Mouse (Mus musculus): ENCODE measurements around the gene Abca8b. TPM values are rescaled to one million over a fixed set of nuclear protein-coding genes. Genes with fewer than 3 reads are reported as not detected.
"Not testable (repeated sequence)": the region's sequence is repeated elsewhere in the genome, so short reads cannot be mapped to it uniquely, and the experiment has no call there.

Gene Abca8b
- polyA plus RNA-seq (2016; fragmentation: Nextera tagmentation; extraction: Ambion mirVana) = 1.7 and 2.3 TPM in 2 replicates

DNA sequence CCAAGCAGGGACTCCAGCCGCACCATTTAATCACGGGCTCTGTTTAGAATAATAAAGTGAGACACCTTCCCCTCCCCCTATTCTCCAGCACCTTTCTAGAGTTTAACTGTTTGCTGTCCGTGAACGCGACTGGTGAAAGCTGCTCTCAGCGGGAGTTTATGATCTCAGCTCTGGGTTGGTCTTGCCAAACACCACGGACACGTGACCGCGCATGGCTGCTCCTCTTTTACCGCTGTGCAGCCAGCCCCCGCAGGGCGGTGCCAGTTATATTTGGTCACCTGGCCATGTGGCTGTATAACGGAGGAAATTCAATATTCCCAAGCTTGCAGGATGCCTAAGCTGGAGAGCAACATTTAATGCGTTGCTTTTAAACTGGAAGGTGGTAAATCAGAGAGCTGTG, at the start of gene Abca8b:
Gene Abca8b (minus strand): TSS at position 222 of the 400 bp plus-strand sequence.
- WGBS = under 1% methylated on average over 15 of the region's 15 CpGs
- H3K9ac ChIP-seq (replicated peaks) = no peak within 1 kb of the TSS
- peak within 1 kb of the TSS; percentile 71 for H3K27ac ChIP-seq

GRCm38 (mm10) chr11:110037795-110038194, 42.1 kb upstream of the Abca8b start:
- no peak overlapping the region for H3K9ac ChIP-seq (replicated peaks)
- no peaks in the 10 kb centered on the region for H3K9me3 ChIP-seq
- ATAC-seq (ENCODE audit: insufficient number of reproducible peaks, insufficient read depth, low FRiP score, low TSS enrichment, low read depth) = no peak
- H3K4me1 ChIP-seq (replicated peaks) = no peaks in the 10 kb centered on the region
- no peak overlapping the region for H3K4me2 ChIP-seq
- no peak overlapping the region for H3K4me3 ChIP-seq (replicated peaks)
- H3K27ac ChIP-seq = no peak overlapping the region
- no peaks in the 10 kb centered on the region for H3K36me3 ChIP-seq
- 95% methylated on average over 2 of the region's 2 CpGs for WGBS
- H3K27me3 ChIP-seq = no peaks in the 10 kb centered on the region

More for the DNA sequence above, at the start of gene Abca8b:
- peak within 1 kb of the TSS; percentile 38 for H3K4me3 ChIP-seq (replicated peaks)
- peaks cover 14% of the 10 kb centered on the region for H3K4me1 ChIP-seq (replicated peaks)
- no peaks in the 10 kb centered on the region for H3K36me3 ChIP-seq
- H3K4me2 ChIP-seq = peak within 1 kb of the TSS; percentile 61
- no peaks in the 10 kb centered on the region for H3K9me3 ChIP-seq
- ATAC-seq (ENCODE audit: insufficient number of reproducible peaks, insufficient read depth, low FRiP score, low TSS enrichment, low read depth) = peak; percentile 94
- H3K27me3 ChIP-seq = no peaks in the 10 kb centered on the region

GRCm38 (mm10) chr11:110028913-110029695, 33.5 kb upstream of the Abca8b start:
- Histone ChIP-seq H3K4me2 (no peak overlapping the region), H3K4me3 (replicated peaks) (no peak overlapping the region), H3K9ac (replicated peaks) (no peak overlapping the region), H3K27me3 (no peaks in the 10 kb centered on the region), H3K36me3 (no peaks in the 10 kb centered on the region), H3K27ac (no peak overlapping the region), H3K4me1 (replicated peaks) (no peaks in the 10 kb centered on the region), H3K9me3 (no peaks in the 10 kb centered on the region)
- whole genome bisulfite sequencing = 38% methylated on average over 7 of the region's 7 CpGs
- no peak; the same call in 1 of the 2 replicates for ATAC-seq (ENCODE audit: insufficient number of reproducible peaks, insufficient read depth, low FRiP score, low TSS enrichment, low read depth)

DNA sequence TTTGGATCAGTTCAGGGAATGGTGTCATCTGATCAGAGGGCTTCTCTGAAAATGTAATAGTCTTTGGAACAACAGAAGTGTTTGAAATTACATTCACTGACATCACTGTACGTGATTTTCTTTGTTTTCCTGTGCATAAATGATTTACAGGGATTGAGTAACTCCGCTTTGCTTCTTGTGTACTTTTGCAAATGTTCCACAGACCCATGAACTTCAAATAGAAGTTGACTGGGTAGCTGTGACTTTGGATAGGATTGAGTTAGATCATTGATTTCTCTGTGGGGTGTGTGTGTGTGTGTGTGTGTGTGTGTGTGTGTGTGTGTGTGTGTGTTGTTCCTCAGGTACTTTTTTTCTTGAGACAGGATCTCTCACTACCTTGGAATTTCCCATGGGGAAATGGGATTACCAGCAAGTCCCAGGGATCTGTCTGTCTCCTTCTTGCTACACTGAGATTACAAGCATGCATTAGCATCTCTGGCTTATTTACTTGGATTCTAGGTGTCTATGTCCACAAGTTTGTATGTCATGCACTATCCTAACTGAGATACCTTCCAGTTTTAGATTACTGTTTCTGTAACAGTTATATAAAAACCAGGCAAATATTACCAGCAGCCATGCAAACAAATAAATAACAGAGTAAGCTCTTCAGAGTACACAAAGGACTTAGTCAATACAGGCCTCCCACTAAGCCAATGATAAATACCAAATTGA, 15.3 kb upstream of the Abca8b start:
- Histone ChIP-seq H3K36me3 (no peaks in the 10 kb centered on the region), H3K4me3 (replicated peaks) (no peak overlapping the region), H3K4me2 (no peak overlapping the region), H3K27ac (no peak overlapping the region), H3K27me3 (no peaks in the 10 kb centered on the region), H3K9ac (replicated peaks) (no peak overlapping the region), H3K9me3 (no peaks in the 10 kb centered on the region), H3K4me1 (replicated peaks) (no peaks in the 10 kb centered on the region)
- ATAC-seq (ENCODE audit: insufficient number of reproducible peaks, insufficient read depth, low FRiP score, low TSS enrichment, low read depth) = no peak
- WGBS = 75% methylated on average over 2 of the region's 2 CpGs

- peaks cover 14% of the 10 kb centered on the region for H3K4me1 ChIP-seq (replicated peaks)
- H3K4me2 ChIP-seq = peak overlapping the region; percentile 61
- H3K4me3 ChIP-seq (replicated peaks) = peak overlapping the region; percentile 38
- no peak for ATAC-seq (ENCODE audit: insufficient number of reproducible peaks, insufficient read depth, low FRiP score, low TSS enrichment, low read depth)
- peak overlapping the region; percentile 41; the same call in 1 of the 2 replicates for H3K27ac ChIP-seq
- H3K27me3 ChIP-seq = no peaks in the 10 kb centered on the region
- H3K9me3 ChIP-seq = no peaks in the 10 kb centered on the region
- H3K36me3 ChIP-seq = no peaks in the 10 kb centered on the region
- WGBS = 0% methylated on average over 3 of the region's 3 CpGs
- no peak overlapping the region for H3K9ac ChIP-seq (replicated peaks)
Observed at GRCm38 (mm10) chr11:109995013-109995412, 632 bp downstream of the Abca8b start.

- peaks cover 14% of the 10 kb centered on the region for H3K4me1 ChIP-seq (replicated peaks)
- H3K27me3 ChIP-seq = no peaks in the 10 kb centered on the region
- H3K4me3 ChIP-seq (replicated peaks) = no peak overlapping the region
- ATAC-seq (ENCODE audit: insufficient number of reproducible peaks, insufficient read depth, low FRiP score, low TSS enrichment, low read depth) = no peak
- no peak overlapping the region; the same call in 1 of the 2 replicates for H3K27ac ChIP-seq
- H3K36me3 ChIP-seq = no peaks in the 10 kb centered on the region
- H3K9ac ChIP-seq (replicated peaks) = no peak overlapping the region
- H3K4me2 ChIP-seq = no peak overlapping the region
- 43% methylated on average over 6 of the region's 6 CpGs for WGBS
- H3K9me3 ChIP-seq = no peaks in the 10 kb centered on the region
Observed at GRCm38 (mm10) chr11:109994014-109994413, 1.6 kb downstream of the Abca8b start.

DNA sequence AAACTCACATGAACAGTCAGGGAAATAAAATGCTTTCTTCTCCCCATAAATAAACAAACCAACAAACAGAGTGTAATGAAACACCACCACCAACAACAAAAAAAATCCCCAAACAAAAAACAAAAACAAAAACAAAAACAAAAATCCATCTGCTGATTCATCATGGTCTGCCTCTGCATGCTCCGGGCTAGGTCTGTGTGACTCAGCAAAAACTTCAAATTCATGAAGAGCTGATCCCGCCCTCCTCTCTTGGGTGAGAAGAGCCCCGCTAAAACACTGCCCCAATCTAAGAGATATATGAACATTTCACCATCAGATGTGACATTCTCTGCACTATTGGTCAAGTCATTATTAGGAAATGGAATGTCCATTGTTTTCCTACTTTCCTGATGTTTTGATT, 4.4 kb downstream of the Abca8b start:
- peaks cover 27% of the 10 kb centered on the region for H3K4me1 ChIP-seq (replicated peaks)
- no peak overlapping the region for H3K27ac ChIP-seq
- no peak overlapping the region for H3K9ac ChIP-seq (replicated peaks)
- 84% methylated on average over 3 of the region's 3 CpGs for WGBS
- no peak for ATAC-seq (ENCODE audit: insufficient number of reproducible peaks, insufficient read depth, low FRiP score, low TSS enrichment, low read depth)
- H3K9me3 ChIP-seq = no peaks in the 10 kb centered on the region
- H3K27me3 ChIP-seq = no peaks in the 10 kb centered on the region
- no peak overlapping the region for H3K4me3 ChIP-seq (replicated peaks)
- no peak overlapping the region for H3K4me2 ChIP-seq
- no peaks in the 10 kb centered on the region for H3K36me3 ChIP-seq

DNA sequence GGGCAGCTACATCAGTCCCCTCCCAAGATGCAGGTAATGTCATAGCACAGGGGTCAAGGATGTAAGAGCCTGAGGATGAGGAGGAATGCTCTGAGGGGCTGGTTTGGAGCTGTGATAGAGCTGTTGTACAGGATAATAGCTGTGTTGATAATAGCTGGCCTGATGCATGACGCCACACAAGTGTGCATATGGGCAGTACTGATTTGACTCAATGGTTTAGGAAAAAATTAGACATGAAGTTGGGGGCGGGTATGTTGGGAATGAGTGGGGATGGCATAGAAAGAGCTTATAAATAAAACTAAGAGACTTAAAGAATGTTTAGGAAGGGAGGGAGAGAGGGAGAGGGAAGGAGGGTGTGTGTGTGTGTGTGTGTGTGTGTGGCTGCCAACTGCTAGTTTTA, 5.4 kb downstream of the Abca8b start:
- no peaks in the 10 kb centered on the region for H3K9me3 ChIP-seq
- peaks cover 27% of the 10 kb centered on the region for H3K4me1 ChIP-seq (replicated peaks)
- no peak for ATAC-seq (ENCODE audit: insufficient number of reproducible peaks, insufficient read depth, low FRiP score, low TSS enrichment, low read depth)
- no peak overlapping the region for H3K27ac ChIP-seq
- WGBS = 92% methylated on average over 2 of the region's 2 CpGs
- H3K27me3 ChIP-seq = no peaks in the 10 kb centered on the region
- H3K9ac ChIP-seq (replicated peaks) = no peak overlapping the region
- H3K4me2 ChIP-seq = no peak overlapping the region
- no peak overlapping the region for H3K4me3 ChIP-seq (replicated peaks)
- no peaks in the 10 kb centered on the region for H3K36me3 ChIP-seq

- H3K9me3 ChIP-seq = no peaks in the 10 kb centered on the region
- H3K4me2 ChIP-seq = no peak overlapping the region
- H3K4me1 ChIP-seq (replicated peaks) = peaks cover 13% of the 10 kb centered on the region
- no peaks in the 10 kb centered on the region for H3K36me3 ChIP-seq
- H3K9ac ChIP-seq (replicated peaks) = no peak overlapping the region
- no peak overlapping the region for H3K4me3 ChIP-seq (replicated peaks)
- WGBS = 48% methylated on average over 1 of the region's 1 CpGs
- no peaks in the 10 kb centered on the region for H3K27me3 ChIP-seq
- H3K27ac ChIP-seq = no peak overlapping the region
- no peak for ATAC-seq (ENCODE audit: insufficient number of reproducible peaks, insufficient read depth, low FRiP score, low TSS enrichment, low read depth)
Observed at GRCm38 (mm10) chr11:109988164-109988563, 7.5 kb downstream of the Abca8b start.

- not testable (repeated sequence) for H3K9ac ChIP-seq (replicated peaks); ATAC-seq (ENCODE audit: insufficient number of reproducible peaks, insufficient read depth, low FRiP score, low TSS enrichment, low read depth); H3K4me3 ChIP-seq (replicated peaks); H3K9me3 ChIP-seq; H3K36me3 ChIP-seq; H3K27me3 ChIP-seq
- peak overlapping the region; percentile 37 for H3K4me2 ChIP-seq
- WGBS = 16% methylated on average over 11 of the region's 11 CpGs
- H3K27ac ChIP-seq = peak overlapping the region; percentile 56; the same call in 1 of the 2 replicates
- H3K4me1 ChIP-seq (replicated peaks) = peaks cover 13% of the 10 kb centered on the region
Observed at GRCm38 (mm10) chr11:109987460-109988072, 8.1 kb downstream of the Abca8b start.

GRCm38 (mm10) chr11:109981872-109982271, 13.8 kb downstream of the Abca8b start:
- Histone ChIP-seq H3K9me3 (0 out of 2 replicates have a peak, but pooled peaks cover 4% of the 10 kb centered on the region), H3K4me2 (no peak overlapping the region), H3K27me3 (no peaks in the 10 kb centered on the region), H3K4me1 (replicated peaks) (peaks cover 5% of the 10 kb centered on the region), H3K4me3 (replicated peaks) (no peak overlapping the region), H3K27ac (no peak overlapping the region), H3K9ac (replicated peaks) (no peak overlapping the region), H3K36me3 (peaks cover 7% of the 10 kb centered on the region)
- ATAC-seq (ENCODE audit: insufficient number of reproducible peaks, insufficient read depth, low FRiP score, low TSS enrichment, low read depth) = no peak
- WGBS = 95% methylated on average over 2 of the region's 2 CpGs

All from limb, embryonic 12.5 days (tissue).